Mouse (Mus musculus): ENCODE results near the gene St6galnac3. TPM values are rescaled to one million over a fixed set of nuclear protein-coding genes. Genes with fewer than 3 reads are reported as not detected.

The St6galnac3 gene
- total and polyA plus RNA-seq, 2 experiments from 2014 or later: 6.9 to 11.9 TPM

- Histone ChIP-seq H3K4me2 (ENCODE audit: low read depth, low read length, poor library complexity, severe bottlenecking) (no peak overlapping the region), H3K4me1 (ENCODE audit: insufficient read depth, low read length) (0 out of 2 replicates have a peak, but pooled peaks cover 4% of the 10 kb centered on the region), H3K4me3 (ENCODE audit: low read depth, low read length) (no peak overlapping the region), H3K36me3 (ENCODE audit: insufficient read depth, low read length) (no peaks in the 10 kb centered on the region), H3K9ac (replicated peaks; ENCODE audit: low read length, poor library complexity, severe bottlenecking) (no peak overlapping the region), H3K27ac (ENCODE audit: low read depth, low read length) (no peak overlapping the region), H3K9me3 (ENCODE audit: low read length) (no peaks in the 10 kb centered on the region), H3K27me3 (ENCODE audit: insufficient read depth, low read length) (no peaks in the 10 kb centered on the region)
- WGBS: 78% methylated on average over 2 of the region's 2 CpGs
- TF ChIP-seq CTCF (IDR thresholded peaks at IDR 0.05): no peak
- DNase-seq (ENCODE audit: low spot score) (no peak), ATAC-seq (ENCODE audit: low FRiP score) (no peak)
Observed at GRCm38 (mm10) chr3:153208186-153208585, 516.8 kb downstream of the St6galnac3 start.

DNA sequence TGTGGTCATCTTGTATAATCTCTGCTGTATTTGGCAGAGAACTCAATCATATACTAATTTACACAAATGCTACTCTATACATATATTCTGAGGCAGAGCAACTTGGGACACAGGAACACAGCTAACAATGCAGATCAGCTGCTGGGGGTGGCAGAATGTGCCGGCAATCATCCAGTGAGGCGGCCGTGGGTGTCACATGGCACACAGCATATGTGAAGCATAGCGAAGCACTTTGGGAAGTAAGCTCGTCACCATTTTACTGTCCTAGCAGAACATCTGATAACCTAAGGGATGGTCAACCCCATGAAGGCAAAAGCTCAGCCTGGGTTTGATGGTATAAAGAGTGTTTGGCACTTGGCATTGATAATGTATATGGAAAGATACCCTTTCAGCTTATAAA lies 520.9 kb downstream of the St6galnac3 start:
- Histone ChIP-seq H3K27me3 (ENCODE audit: insufficient read depth, low read length) (no peaks in the 10 kb centered on the region), H3K9ac (replicated peaks; ENCODE audit: low read length, poor library complexity, severe bottlenecking) (no peak overlapping the region), H3K36me3 (ENCODE audit: insufficient read depth, low read length) (no peaks in the 10 kb centered on the region), H3K4me1 (ENCODE audit: insufficient read depth, low read length) (peaks cover 7% of the 10 kb centered on the region; the same call in 1 of the 2 replicates), H3K4me2 (ENCODE audit: low read depth, low read length, poor library complexity, severe bottlenecking) (no peak overlapping the region), H3K9me3 (ENCODE audit: low read length) (no peaks in the 10 kb centered on the region), H3K4me3 (ENCODE audit: low read depth, low read length) (no peak overlapping the region), H3K27ac (ENCODE audit: low read depth, low read length) (no peak overlapping the region)
- DNase-seq (ENCODE audit: low spot score) (no peak), ATAC-seq (ENCODE audit: low FRiP score) (no peak)
- WGBS: 96% methylated on average over 5 of the region's 5 CpGs
- no peak for TF ChIP-seq CTCF (IDR thresholded peaks at IDR 0.05)

DNA sequence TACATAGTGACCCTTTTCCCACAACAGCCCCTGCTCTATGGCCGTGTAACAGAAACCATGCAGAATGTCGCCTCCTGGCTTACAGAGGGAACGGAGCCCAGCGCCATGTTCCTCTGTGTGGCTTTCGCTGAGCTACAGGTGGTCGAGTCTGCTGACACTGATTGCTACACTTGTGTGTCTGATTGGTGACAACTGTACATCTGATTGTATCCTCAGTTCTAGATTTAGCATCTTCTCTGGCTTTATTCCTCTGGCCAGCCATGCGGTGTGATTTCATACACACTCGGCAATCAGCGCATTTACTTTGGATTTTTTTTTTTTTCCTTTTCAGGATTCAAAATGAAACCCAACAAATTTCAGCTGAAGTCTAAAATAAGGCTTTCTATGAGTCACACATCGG lies 523.1 kb downstream of the St6galnac3 start:
- Histone ChIP-seq H3K27me3 (ENCODE audit: insufficient read depth, low read length) (no peaks in the 10 kb centered on the region), H3K4me1 (ENCODE audit: insufficient read depth, low read length) (peaks cover 6% of the 10 kb centered on the region; the same call in 1 of the 2 replicates), H3K9me3 (ENCODE audit: low read length) (no peaks in the 10 kb centered on the region), H3K9ac (replicated peaks; ENCODE audit: low read length, poor library complexity, severe bottlenecking) (no peak overlapping the region), H3K27ac (ENCODE audit: low read depth, low read length) (no peak overlapping the region), H3K36me3 (ENCODE audit: insufficient read depth, low read length) (no peaks in the 10 kb centered on the region), H3K4me2 (ENCODE audit: low read depth, low read length, poor library complexity, severe bottlenecking) (no peak overlapping the region), H3K4me3 (ENCODE audit: low read depth, low read length) (no peak overlapping the region)
- ATAC-seq (ENCODE audit: low FRiP score): no peak
- TF ChIP-seq CTCF (IDR thresholded peaks at IDR 0.05): no peak
- WGBS: 91% methylated on average over 10 of the region's 10 CpGs
- no peak for DNase-seq (ENCODE audit: low spot score)

DNA sequence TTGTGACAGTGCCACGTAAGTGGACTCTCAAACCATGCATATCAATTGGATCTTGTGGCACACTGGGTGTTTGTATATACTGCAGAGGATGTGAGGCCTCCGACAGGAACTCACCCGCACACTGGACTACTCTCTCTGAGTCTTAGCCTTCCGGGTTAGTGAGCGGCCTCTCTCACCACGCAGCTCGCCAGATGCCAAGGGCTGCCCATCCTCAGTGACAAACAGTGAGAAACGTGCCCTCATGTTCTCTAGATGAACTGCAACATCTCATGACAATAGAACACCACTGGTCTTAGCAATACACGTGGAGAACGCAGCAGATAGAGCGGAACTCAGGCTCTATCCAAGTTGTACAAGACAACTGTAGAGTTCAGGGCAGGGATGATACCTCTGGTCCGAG lies 524.2 kb downstream of the St6galnac3 start:
- WGBS: 91% methylated on average over 12 of the region's 12 CpGs
- Histone ChIP-seq H3K4me1 (ENCODE audit: insufficient read depth, low read length) (peaks cover 4% of the 10 kb centered on the region; the same call in 1 of the 2 replicates), H3K4me3 (ENCODE audit: low read depth, low read length) (no peak overlapping the region), H3K36me3 (ENCODE audit: insufficient read depth, low read length) (no peaks in the 10 kb centered on the region), H3K27me3 (ENCODE audit: insufficient read depth, low read length) (no peaks in the 10 kb centered on the region), H3K9me3 (ENCODE audit: low read length) (no peaks in the 10 kb centered on the region), H3K4me2 (ENCODE audit: low read depth, low read length, poor library complexity, severe bottlenecking) (no peak overlapping the region), H3K9ac (replicated peaks; ENCODE audit: low read length, poor library complexity, severe bottlenecking) (no peak overlapping the region), H3K27ac (ENCODE audit: low read depth, low read length) (no peak overlapping the region)
- TF ChIP-seq CTCF (IDR thresholded peaks at IDR 0.05): no peak
- DNase-seq (ENCODE audit: low spot score) (no peak), ATAC-seq (ENCODE audit: low FRiP score) (no peak)

DNA sequence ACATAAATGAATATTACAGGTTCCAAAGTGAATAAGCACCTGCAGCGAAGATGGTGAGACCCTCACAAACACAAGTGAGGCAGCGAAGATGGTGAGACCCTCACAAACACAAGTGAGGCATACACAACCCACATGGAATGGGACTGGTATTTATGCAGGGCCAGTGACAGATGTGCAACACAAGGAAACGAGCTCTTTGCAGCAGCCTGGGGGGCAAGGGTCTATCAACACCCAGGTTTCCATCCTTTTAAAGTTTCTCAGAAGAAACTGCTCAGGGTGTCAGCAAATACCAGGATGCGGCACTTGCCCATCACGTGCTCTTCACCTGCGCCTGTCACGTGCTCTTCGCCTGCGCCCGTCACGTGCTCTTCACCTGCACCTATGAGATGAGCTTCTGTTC lies 524.9 kb downstream of the St6galnac3 start:
- H3K4me2 ChIP-seq (ENCODE audit: low read depth, low read length, poor library complexity, severe bottlenecking): no peak overlapping the region
- 91% methylated on average over 11 of the region's 11 CpGs for WGBS
- H3K36me3 ChIP-seq (ENCODE audit: insufficient read depth, low read length): no peaks in the 10 kb centered on the region
- ATAC-seq (ENCODE audit: low FRiP score): no peak
- no peak overlapping the region for H3K4me3 ChIP-seq (ENCODE audit: low read depth, low read length)
- DNase-seq (ENCODE audit: low spot score): no peak
- H3K4me1 ChIP-seq (ENCODE audit: insufficient read depth, low read length): peaks cover 4% of the 10 kb centered on the region; the same call in 1 of the 2 replicates
- TF ChIP-seq CTCF (IDR thresholded peaks at IDR 0.05): no peak
- no peaks in the 10 kb centered on the region for H3K27me3 ChIP-seq (ENCODE audit: insufficient read depth, low read length)
- no peaks in the 10 kb centered on the region for H3K9me3 ChIP-seq (ENCODE audit: low read length)
- no peak overlapping the region for H3K9ac ChIP-seq (replicated peaks; ENCODE audit: low read length, poor library complexity, severe bottlenecking)
- no peak overlapping the region for H3K27ac ChIP-seq (ENCODE audit: low read depth, low read length)

DNA sequence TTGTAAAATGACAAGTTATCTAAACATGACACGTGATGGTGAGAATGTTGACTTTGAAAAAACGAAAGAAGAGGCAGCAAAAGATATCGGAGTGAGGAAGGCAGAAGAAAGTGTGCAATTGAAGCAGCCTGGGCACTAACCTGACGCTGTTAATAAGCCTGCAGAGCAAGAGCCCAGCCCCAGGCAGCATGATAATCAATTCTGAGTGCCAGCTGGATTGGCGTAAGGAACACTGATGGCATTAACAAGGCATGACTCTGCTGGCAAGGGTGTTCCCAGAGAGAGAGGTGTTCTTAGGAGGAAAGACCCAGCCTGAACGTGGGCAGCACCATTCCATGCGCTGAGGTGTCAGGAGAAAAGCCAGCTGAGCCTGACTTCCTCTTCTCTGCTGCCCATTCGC lies 525.7 kb downstream of the St6galnac3 start:
- 58% methylated on average over 8 of the region's 8 CpGs for WGBS
- no peak for DNase-seq (ENCODE audit: low spot score)
- TF ChIP-seq CTCF (IDR thresholded peaks at IDR 0.05): no peak

More for the DNA sequence above, 525.7 kb downstream of the St6galnac3 start:
- Histone ChIP-seq H3K27ac (ENCODE audit: low read depth, low read length) (no peak overlapping the region), H3K4me2 (ENCODE audit: low read depth, low read length, poor library complexity, severe bottlenecking) (no peak overlapping the region), H3K4me1 (ENCODE audit: insufficient read depth, low read length) (peaks cover 4% of the 10 kb centered on the region; the same call in 1 of the 2 replicates), H3K9ac (replicated peaks; ENCODE audit: low read length, poor library complexity, severe bottlenecking) (no peak overlapping the region), H3K9me3 (ENCODE audit: low read length) (no peaks in the 10 kb centered on the region), H3K4me3 (ENCODE audit: low read depth, low read length) (no peak overlapping the region), H3K27me3 (ENCODE audit: insufficient read depth, low read length) (no peaks in the 10 kb centered on the region), H3K36me3 (ENCODE audit: insufficient read depth, low read length) (no peaks in the 10 kb centered on the region)
- ATAC-seq (ENCODE audit: low FRiP score): no peak

Data from midbrain, postnatal 0 days (tissue).